Mouse (Mus musculus) embryonic fibroblast, embryonic 13.5 days (primary cell): ENCODE measurements around the gene Gabrr2. TPM values are rescaled to one million over a fixed set of nuclear protein-coding genes. Genes with fewer than 3 reads are reported as not detected.
"Not testable (repeated sequence)": the region's sequence is repeated elsewhere in the genome, so short reads cannot be mapped to it uniquely, and the experiment has no call there.

ENCODE experiments used
- H3K27ac ChIP-seq: 2 replicates; pipeline ENCODE4 v1.5.1; 2012; ENCODE audit warnings: low read length, control low read depth, inconsistent platforms; ENCODE audit not compliant: insufficient read depth
- H3K4me1 ChIP-seq: 2 replicates; pipeline ENCODE4 v1.6.1; 2011; ENCODE audit warnings: low read length; ENCODE audit not compliant: control insufficient read depth, insufficient read depth
- H3K4me3 ChIP-seq: 2 replicates; pipeline ENCODE4 v1.5.1; 2011; ENCODE audit warnings: mild to moderate bottlenecking, control low read depth, low read length; ENCODE audit not compliant: insufficient read depth
- CTCF ChIP-seq: IDR thresholded peaks from 2 replicates; pipeline ENCODE4 v1.5.1; 2011; ENCODE audit warnings: mild to moderate bottlenecking, control low read depth, low read length, moderate library complexity, borderline replicate concordance; ENCODE audit not compliant: insufficient read depth
- POLR2A ChIP-seq: IDR thresholded peaks from 2 replicates; pipeline ENCODE4 v1.6.1; 2011; ENCODE audit warnings: low read depth, mild to moderate bottlenecking, control low read depth, low read length, moderate library complexity
- polyA plus RNA-seq: library from polyadenylated mRNA; stranded (reverse); fragments of >200 nt; gene quantifications from 2 replicates; pipeline ENCODE4 v1.2.4, GENCODE M21; 2011; ENCODE audit warnings: low read depth; ENCODE audit not compliant: missing spikeins, insufficient read length

The Gabrr2 gene
- polyA plus RNA-seq, 1 experiment, result not detected

DNA sequence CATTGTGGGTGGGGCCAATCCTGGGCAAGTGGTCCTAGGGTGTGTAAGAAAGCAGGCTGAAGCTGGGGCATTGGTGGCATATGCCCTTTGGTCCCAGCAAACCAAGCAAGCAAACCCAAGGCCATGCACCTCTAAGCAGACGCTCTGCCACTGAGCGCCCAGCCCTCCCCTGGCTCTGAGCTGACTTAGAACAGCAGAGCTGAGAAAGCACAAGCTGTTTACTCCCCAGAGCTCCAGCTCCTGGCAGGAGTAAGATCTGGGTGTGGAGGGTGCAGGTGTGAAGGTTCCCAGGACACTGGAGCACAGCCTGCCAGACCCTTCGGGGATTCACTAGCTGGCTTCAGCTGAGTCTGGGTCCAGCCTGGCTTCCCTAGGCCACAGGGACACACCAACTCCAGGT lies 15.7 kb downstream of the Gabrr2 start:
- no peak overlapping the region for H3K27ac ChIP-seq

GRCm38 (mm10) chr4:33099118-33099694 lies 36.4 kb downstream of the Gabrr2 start:
- H3K27ac ChIP-seq, result no peak overlapping the region
- H3K4me3 ChIP-seq, result no peak overlapping the region
- TF ChIP-seq POLR2A (no peak), CTCF (no peak)
- no peaks in the 10 kb centered on the region for H3K4me1 ChIP-seq

More for the DNA sequence above, 15.7 kb downstream of the Gabrr2 start:
- Histone ChIP-seq H3K4me3 (no peak overlapping the region), H3K4me1 (no peaks in the 10 kb centered on the region)
- TF ChIP-seq POLR2A (no peak), CTCF (no peak)

GRCm38 (mm10) chr4:33109720-33110458 lies 47.1 kb downstream of the Gabrr2 start:
- no peak overlapping the region for H3K27ac ChIP-seq
- H3K4me3 ChIP-seq, result no peak overlapping the region
- H3K4me1 ChIP-seq, result no peaks in the 10 kb centered on the region
- TF ChIP-seq CTCF (no peak), POLR2A (no peak)

- H3K27ac ChIP-seq, result no peak overlapping the region
- TF ChIP-seq POLR2A (no peak), CTCF (no peak)
- H3K4me1 ChIP-seq, result no peaks in the 10 kb centered on the region
- H3K4me3 ChIP-seq, result no peak overlapping the region
Measured at GRCm38 (mm10) chr4:33110845-33111244, 48.0 kb downstream of the Gabrr2 start.

DNA sequence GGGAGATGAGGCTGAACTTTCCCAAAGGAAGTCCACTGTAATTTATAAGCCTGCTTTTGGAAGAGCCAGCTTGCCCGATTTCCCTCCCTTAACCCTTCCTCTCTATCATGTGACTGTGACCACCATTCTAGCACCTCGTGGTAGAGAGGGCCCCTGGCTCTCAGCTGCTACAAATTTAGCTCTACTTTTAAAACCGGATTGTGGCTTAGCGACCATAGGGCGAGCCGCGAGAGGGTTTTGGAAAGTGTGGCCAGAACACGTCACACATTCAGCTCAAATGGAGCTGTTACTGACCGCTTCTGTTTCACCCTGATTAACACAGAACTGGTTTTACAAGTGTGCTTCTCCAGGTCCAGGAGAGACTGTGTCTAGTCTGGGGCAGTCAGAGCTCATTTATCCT lies 48.6 kb downstream of the Gabrr2 start:
- Histone ChIP-seq H3K27ac (no peak overlapping the region), H3K4me1 (no peaks in the 10 kb centered on the region), H3K4me3 (no peak overlapping the region)
- TF ChIP-seq CTCF (no peak), POLR2A (no peak)

- H3K4me3 ChIP-seq, H3K27ac ChIP-seq, H3K4me1 ChIP-seq: not testable (repeated sequence)
Measured at GRCm38 (mm10) chr4:33112866-33113265, 50.1 kb downstream of the Gabrr2 start.

DNA sequence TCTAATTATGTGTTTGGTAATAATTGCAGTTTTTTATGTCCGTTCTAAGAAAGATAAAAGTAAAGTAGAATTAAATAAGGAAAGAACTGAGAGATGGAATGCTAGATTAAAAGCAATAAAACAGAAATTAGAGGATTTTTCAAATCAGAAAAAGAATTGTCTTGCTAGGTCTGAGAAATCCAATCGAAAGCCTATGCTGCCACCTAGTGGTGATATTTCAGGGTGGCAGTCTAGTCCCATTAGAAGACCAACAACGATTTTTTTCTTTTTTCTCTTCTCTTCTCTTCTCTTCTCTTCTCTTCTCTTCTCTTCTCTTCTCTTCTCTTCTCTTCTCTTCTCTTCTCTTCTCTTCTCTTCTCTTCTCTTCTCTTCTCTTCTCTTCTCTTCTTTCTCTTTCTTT lies 56.3 kb downstream of the Gabrr2 start:
- H3K27ac ChIP-seq, H3K4me1 ChIP-seq, H3K4me3 ChIP-seq: not testable (repeated sequence)
- 0 out of 2 replicates have a peak, but pooled peaks have one; percentile 13 for TF ChIP-seq CTCF

DNA sequence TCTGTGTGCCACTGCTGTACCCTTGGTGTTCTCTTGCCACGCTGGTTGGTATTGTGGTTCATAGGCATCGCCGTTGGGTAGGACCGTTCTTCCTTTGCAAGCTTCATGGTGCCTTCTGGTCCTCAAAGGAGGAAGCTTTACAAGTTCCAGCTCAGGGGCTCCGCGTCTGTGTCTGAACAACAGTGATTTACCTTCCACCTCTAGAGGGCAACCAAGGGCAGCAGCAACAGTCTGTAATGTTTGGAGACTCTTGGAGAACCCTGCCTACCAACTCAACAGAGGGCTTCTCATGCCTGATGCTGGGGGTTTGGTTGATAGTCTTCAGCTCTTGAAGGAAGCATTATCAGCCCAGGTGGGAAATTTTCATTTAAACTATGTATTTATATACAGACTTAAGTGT lies 61.7 kb downstream of the Gabrr2 start:
- no peaks in the 10 kb centered on the region for H3K4me1 ChIP-seq
- H3K4me3 ChIP-seq, result no peak overlapping the region
- H3K27ac ChIP-seq, result no peak overlapping the region
- TF ChIP-seq POLR2A (no peak), CTCF (0 out of 2 replicates have a peak, but pooled peaks have one; percentile 1)

DNA sequence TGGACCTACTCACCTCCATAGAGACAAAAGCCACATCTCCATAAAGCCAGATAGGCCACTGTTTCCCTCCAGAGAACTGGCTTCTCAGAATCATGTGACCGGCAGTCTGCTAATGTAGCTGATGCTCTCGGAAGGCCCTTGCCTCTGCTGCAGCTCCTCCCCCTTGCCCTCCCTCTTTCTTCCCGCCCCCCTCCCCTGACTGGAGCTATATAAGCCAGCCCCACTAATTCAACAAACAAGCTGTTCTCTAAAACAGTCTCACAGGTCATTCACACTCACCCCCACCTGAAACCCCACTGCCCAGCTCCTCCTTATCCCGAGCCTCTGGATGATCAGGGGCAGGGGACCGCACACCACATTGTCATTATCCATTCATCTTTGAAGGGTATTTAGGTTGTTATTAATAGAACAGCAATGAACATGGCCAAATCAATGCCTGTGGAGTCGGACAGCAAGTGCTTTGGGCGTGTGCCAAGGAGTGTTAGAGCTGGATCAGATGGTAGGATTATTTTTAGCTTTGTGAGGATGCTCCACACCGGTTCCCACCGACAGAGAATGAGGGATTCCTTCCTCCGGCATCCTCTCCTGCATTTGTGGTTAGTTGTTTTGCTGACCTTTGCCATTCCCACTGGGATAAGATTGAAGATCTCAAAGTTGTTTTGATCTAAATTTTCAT lies 62.7 kb downstream of the Gabrr2 start:
- Histone ChIP-seq H3K4me1 (no peaks in the 10 kb centered on the region), H3K27ac (no peak overlapping the region), H3K4me3 (no peak overlapping the region)
- no peak for TF ChIP-seq POLR2A
- no peak for TF ChIP-seq CTCF

DNA sequence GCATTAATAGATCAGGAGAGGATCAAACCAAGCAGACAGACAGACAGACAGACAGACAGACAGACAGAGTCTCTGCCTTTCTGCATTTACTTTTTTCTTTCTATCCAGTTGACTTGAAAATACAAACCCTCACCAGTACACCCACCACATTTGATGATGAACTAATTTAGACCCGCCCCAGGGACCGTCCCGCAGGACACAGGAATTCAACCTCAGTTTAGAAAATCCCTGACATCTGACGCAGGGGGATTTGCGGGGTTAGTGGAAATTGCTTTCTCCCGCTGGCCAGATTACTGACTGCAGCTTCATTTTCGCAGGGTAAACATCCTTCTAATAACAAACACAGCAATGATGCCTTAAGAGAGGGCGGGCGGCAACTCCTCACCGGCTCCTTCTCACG lies 69.4 kb downstream of the Gabrr2 start, which contains the start of gene Gabrr1:
Gene Gabrr1, plus strand, starts transcription at position 301 of the 400 bp plus-strand sequence.
- Histone ChIP-seq H3K4me1 (no peaks in the 10 kb centered on the region), H3K27ac (no peak within 1 kb of the TSS), H3K4me3 (no peak within 1 kb of the TSS)
- TF ChIP-seq POLR2A (no peak), CTCF (no peak)

Other genes with a start within 250 kb of the Gabrr2 start
- gene Ankrd6, start 112.2 kb upstream of the Gabrr2 start, polyA plus RNA-seq, result 2.3 and 3.9 TPM in 2 replicates
- 3.1 and 3.4 TPM in 2 replicates for gene Rragd, start 80.0 kb upstream of the Gabrr2 start, polyA plus RNA-seq
- 103 and 124 TPM in 2 replicates for gene Ube2j1, start 31.6 kb upstream of the Gabrr2 start, polyA plus RNA-seq
- not detected in 2 replicates for gene Gabrr1, start 69.5 kb downstream of the Gabrr2 start, polyA plus RNA-seq
- 0.60 TPM in 1 of 2 replicates, not detected in the other for gene Pm20d2, start 126.7 kb downstream of the Gabrr2 start, polyA plus RNA-seq
- gene Srsf12, start 146.0 kb downstream of the Gabrr2 start, polyA plus RNA-seq, result 1.2 and 2.2 TPM in 2 replicates
- 50.9 and 66.6 TPM in 2 replicates for gene Pnrc1, start 227.2 kb downstream of the Gabrr2 start, polyA plus RNA-seq
- 24.9 and 30.7 TPM in 2 replicates for gene Rngtt, start 247.3 kb downstream of the Gabrr2 start, polyA plus RNA-seq